Mouse (Mus musculus) left cerebral cortex, postnatal 25 days (tissue): ENCODE results near the gene Ubap1l. TPM values are rescaled to one million over a fixed set of nuclear protein-coding genes. Genes with fewer than 3 reads are reported as not detected.

Experiments
- DNase-seq, 2 experiments: peaks; one replicate each; pipeline ENCODE4 v3.0.0; 2022; ENCODE audit warnings: low spot score in 2 of 2, mixed read lengths in 1 of 2
- intact Hi-C: fragments of 180-260 bp; cut with DNase I; formaldehyde crosslinking; loops from one replicate; pipeline ENCODE4 v1.15.1; 2025
- total RNA-seq, 2 experiments: library from RNA; stranded (reverse); gene quantifications; 2 replicates each; pipeline ENCODE4 v1.2.3; 2021

The Ubap1l gene
- total RNA-seq, 2 experiments from 2014 or later, result 3.3 to 5.8 TPM

GRCm38 (mm10) chr9:65371756-65372155, 10.9 kb downstream of the Ubap1l start:
- no peak for DNase-seq
- intact Hi-C loops, result loop anchor here (1.0 kb wide), 1 partner anchor 61 kb away; no protein-coding TSS in a partner anchor

GRCm38 (mm10) chr9:65372449-65372848, 11.6 kb downstream of the Ubap1l start:
- peak; percentile 18 to 31 for DNase-seq
- intact Hi-C loops, result loop anchor here (1.0 kb wide), 1 partner anchor 60 kb away; no protein-coding TSS in a partner anchor

DNA sequence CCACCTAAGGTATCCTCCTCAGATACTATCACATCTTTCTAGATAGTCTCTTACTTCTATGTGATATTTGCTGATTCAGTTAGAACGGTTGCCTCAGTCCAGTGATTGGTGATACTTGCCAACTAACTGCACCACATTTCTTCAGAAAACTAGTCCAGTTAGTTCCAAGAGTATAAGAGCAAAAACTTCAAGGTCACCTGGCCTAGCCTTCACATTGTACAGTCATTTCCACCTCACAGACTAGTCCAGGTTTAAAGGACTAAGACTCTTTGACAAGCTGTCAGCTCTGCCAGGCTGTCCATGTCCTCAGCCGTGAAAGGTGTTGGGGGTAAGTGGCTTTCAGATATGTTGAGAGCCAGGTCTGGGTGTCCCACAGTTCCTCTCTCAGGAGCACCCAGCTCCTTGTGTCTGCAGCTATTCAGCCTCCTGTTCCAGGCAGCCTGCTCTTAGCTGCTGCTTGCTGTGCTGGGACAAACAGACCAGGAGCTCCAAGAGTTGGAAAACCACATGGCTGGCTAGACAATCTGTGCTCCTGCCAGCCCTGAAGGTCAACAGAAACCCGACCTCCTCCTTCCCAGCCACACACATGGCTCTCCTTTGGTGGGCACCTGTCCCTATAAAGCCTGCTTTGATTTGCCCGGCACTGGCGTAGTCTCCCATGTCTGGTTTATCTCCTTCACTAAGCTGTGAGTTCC, 13.8 kb downstream of the Ubap1l start:
- no peak for DNase-seq
- intact Hi-C loops, result no loop called here

DNA sequence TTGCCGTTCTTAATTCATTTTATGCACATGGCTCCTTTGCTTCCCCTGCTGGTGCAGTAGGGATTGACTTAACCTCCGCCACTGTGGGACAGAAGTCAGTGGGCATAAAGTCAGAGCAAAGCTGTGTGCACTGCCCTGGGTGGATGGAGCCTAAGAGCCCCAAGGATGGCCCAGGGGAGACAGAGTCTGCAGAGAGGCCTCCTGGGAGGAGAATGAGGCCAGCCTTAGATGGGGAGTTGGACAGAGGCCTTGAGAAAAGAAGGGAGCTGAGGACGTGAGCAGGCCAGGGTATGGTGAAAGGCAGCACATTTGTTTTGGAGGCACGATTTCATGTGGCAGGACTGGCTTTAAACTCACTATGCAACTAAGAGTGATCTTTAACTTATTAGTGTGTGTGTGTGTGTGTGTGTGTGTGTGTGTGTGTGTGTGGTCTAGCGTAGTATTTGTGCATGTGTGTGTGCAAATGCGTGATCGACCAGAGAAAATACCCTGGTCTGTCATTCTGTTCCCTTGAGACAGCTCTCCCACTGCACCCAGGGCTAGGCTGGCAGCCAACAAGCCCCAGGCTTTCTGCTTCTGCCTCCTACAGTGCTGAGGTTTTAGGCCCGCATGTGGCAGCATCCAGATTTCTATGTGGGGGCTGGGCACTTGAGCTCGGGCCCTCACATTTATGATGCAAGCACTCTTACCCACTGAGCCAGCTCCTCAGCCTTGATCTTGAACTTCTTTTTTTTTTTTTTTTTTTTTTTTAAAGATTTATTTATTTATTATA, 14.5 kb downstream of the Ubap1l start:
- intact Hi-C loops, result no loop called here
- DNase-seq, result peak; percentile 57 to 89

- intact Hi-C loops, result no loop called here
- no peak for DNase-seq
Measured at GRCm38 (mm10) chr9:65381017-65381590, 20.3 kb downstream of the Ubap1l start.

GRCm38 (mm10) chr9:65382031-65382750, 21.4 kb downstream of the Ubap1l start:
- intact Hi-C loops, result no loop called here
- no peak for DNase-seq

DNA sequence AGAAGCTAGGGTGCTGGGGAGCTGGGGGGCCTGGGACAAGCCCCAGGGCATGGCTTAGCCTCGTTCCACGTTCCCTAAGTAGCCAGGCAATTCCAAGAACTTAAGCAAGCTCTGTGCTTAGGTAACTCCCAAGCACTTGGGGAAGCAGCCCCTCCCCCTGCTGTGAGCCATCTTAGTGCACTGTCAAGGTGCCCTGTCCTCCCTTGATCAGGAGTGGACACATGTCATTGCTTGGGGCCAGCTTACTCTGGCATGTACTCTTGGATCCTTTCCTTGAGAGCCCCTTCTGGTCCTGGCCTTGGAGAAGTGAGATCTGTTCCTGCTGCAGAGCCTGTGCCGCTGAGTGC, 21.9 kb downstream of the Ubap1l start:
- DNase-seq, result no peak
- intact Hi-C loops, result no loop called here

DNA sequence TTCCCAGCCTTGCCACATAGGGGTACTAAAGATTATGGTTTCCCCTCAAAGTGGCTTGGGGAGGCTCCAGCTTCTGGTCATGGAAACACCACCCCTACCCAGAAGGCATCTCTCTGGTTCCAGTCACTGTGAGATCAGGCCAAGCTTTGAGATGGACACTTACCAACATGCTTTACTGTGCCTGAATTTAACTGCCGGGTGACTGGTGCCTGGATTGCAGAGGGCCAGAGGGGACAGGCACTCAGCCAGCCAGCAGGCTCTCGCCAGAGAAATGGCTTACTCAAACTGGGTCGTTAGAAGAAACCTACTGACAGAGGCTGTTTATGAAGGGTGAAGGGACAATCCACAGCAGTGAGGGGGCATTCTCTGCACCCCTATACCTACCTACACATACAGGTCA, 23.4 kb downstream of the Ubap1l start:
- intact Hi-C loops, result no loop called here
- no peak for DNase-seq

- intact Hi-C loops, result no loop called here
- no peak for DNase-seq
Measured at GRCm38 (mm10) chr9:65386373-65387140, 25.7 kb downstream of the Ubap1l start.

- intact Hi-C loops, result no loop called here
- peak in 1 of 2 experiments; percentile 17 for DNase-seq
Measured at GRCm38 (mm10) chr9:65390752-65391612, 30.1 kb downstream of the Ubap1l start.

DNA sequence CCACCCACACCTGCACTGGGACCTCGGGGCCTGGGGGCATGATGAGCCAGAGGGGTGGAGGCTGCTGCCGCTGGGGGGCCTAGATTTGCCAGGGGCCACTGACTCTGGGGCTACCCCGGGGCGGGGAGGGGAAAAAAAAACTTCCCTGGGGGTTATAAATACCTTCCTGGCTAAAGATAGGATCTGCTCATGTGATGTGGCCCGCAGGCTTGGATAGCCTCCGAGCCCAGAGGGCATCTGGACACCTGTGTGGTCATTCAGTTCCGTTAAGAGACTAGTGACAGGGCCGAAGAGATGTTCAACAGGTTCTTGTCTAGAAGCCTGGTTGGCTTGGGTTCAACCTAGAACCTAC, 30.7 kb downstream of the Ubap1l start, which contains the start of gene Kbtbd13:
TSS of gene Kbtbd13 (minus strand) at position 40 of the 352 bp plus-strand sequence.
- intact Hi-C loops, result no loop called here
- no peak for DNase-seq

- peak; percentile 46 to 65 for DNase-seq
- intact Hi-C loops, result loop anchor here (1.0 kb wide), 1 partner anchor 40 kb away; no protein-coding TSS in a partner anchor
Measured at GRCm38 (mm10) chr9:65392638-65393364, 32.0 kb downstream of the Ubap1l start.

DNA sequence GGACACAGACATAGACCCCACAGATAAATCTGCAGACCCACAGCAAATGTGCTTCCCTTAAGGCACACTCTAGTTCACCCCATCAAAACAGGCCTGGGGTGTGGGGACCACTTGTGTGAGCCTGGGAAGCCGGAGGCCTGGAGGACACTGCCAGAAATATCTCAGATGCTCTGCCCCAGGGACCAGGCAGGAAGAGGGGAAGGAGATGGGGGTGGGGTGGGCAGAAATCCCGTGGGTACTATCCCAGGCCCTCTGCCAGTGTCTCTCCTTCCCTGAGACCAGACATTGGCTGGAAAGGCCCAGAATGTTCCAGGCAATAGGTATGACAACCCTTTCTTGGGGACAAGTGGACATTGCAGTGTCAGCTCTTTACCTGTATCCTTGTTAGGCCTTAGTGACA, 32.8 kb downstream of the Ubap1l start:
- DNase-seq, result no peak
- intact Hi-C loops, result loop anchor here (1.0 kb wide), 1 partner anchor 39 kb away; no protein-coding TSS in a partner anchor

DNA sequence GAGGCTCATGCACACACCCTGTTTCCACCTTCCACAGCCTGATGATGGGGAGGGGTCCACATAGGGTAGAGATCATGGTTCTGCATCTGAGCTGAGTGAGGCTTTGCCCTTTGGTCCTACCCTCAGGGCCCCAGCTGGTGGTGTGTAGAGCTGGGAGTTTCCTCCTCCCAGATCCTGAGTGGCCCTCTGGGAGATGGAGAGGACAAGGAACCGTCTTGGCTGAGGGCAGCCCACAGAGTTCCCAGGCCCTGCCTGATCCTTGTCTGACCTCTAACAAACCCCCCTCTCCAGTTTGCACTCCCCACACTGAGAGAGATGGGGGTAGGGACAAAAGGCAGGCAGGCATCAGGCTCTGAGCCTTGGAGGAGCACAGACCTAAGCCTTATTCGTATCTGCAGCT, 33.5 kb downstream of the Ubap1l start:
- intact Hi-C loops, result no loop called here

GRCm38 (mm10) chr9:65398279-65398678, 37.4 kb downstream of the Ubap1l start, which contains the start of gene Rasl12:
Rasl12 (plus strand) TSS chr9:65398506.
- intact Hi-C loops, result no loop called here
- peak; percentile 26 to 28 for DNase-seq

More for the DNA sequence above, 33.5 kb downstream of the Ubap1l start:
- no peak for DNase-seq

DNA sequence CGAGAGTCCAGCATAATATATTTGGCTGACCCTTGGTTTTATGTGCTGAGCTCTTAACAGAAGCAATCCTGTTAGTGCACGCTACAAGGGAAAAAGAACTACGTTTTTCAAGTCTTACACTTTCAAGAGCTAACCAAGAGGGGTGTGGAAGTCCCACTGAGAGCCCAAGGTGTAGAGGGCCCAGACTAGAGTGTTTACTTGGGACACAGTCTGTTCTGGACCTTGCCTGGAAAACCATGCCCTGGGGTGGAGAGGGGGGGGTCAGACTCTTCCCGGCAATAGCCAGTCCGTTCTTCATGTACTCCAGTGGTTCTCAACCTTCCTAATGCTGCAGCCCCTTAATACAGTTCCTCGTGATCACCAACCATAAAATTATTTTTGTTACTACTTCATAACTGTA, 39.1 kb downstream of the Ubap1l start:
- intact Hi-C loops, result no loop called here
- DNase-seq, result no peak

DNA sequence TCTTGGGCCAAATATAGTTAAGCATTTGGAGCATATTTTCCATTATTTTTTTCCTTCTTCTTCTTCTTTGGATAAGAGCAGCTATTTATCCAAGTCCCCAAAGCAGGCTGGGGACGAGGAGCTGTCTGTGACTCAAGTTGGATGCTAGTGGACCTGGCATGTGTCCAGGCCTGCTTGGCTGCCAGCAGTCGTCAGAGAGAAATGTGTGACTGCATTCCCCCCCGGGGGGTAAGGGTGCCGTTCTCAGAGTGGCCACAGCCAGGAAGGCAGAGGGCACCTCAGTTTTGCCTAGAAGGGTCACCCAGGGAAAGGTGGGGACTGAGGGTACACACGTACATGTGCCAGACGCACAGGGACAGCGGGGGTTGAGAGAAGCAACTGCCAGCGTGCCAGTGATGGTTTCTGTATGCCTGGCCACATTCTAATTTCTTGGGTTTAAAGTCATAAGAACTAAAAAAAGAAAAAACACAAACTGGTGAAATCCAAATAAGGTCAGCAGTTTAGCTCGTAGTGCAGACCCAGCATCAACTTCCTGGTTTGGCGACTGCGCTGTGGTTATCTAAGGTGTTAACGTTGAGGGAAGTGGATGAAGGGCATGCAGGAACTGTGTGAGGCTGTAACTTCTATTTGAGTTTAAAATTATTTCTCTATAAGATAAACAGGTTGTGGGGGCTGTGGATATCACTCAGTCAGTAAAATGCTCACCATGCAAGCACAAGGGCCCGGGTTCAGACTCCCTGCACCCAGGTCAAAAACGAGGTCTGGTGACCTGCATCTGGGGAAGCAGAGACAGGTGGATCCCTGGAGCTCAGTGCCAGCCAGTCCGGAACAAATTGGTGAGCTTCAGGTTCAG, 43.7 kb downstream of the Ubap1l start:
- peak; percentile 65 to 77 for DNase-seq
- intact Hi-C loops, result no loop called here
